ENCODE assay signal across 16 mouse cellular contexts in the genomic region with DNA sequence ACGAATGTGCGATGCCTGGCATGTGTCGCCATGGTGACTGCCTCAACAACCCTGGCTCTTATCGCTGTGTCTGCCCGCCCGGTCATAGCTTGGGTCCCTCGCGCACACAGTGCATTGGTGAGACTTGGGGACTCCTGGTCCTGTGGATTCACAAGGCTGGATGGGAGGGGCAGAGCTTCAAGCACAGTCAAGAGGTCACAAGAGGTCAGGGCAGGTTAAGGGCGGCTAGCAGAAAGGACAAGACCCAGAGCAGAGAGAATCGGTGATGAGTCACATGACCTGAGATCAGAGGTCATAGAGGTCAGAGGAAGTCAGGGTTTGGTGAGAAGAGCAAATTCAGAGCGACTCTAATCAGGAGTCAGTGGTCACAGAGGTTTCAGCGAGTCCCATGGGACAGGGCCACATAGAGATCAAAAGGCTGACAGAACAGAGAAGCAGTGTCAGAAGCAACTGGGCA. TPM values are rescaled to one million over a fixed set of nuclear protein-coding genes. Genes with fewer than 3 reads are reported as not detected.
A peak's percentile ranks its signal among the peaks of the same experiment; 100 is the strongest.
DNase-seq lines count a peak whose midpoint lies in the region; ATAC-seq lines count a peak whose summit lies in the region.
"Had no signal": no experiment of that assay in that cellular context is flagged by ENCODE, and none has a peak within 500 bp of the region (broad histone marks: within the 10 kb centered on the region; RNA-seq: fewer than 3 reads in every experiment).

No protein-coding gene starts in this region.

- peaks cover 54% of the 10 kb centered on the region for H3K4me1 ChIP-seq in midbrain, embryonic 10.5 days
- H3K4me1 ChIP-seq in midbrain, embryonic 13.5 days (replicated peaks): peaks cover 46% of the 10 kb centered on the region
- peaks cover 58% of the 10 kb centered on the region for H3K4me1 ChIP-seq in embryonic facial prominence, embryonic 10.5 days
- peaks cover 44% of the 10 kb centered on the region for H3K4me1 ChIP-seq in liver, embryonic 13.5 days (replicated peaks)
- peaks cover 48% of the 10 kb centered on the region for H3K4me1 ChIP-seq in neural tube, embryonic 15.5 days
- H3K4me1 ChIP-seq in kidney, embryonic 15.5 days: peaks cover 51% of the 10 kb centered on the region

- 26% methylated on average over 12 of the region's 12 CpGs for WGBS in midbrain, embryonic 10.5 days
- 22% methylated on average over 12 of the region's 12 CpGs for WGBS in midbrain, embryonic 13.5 days
- WGBS in embryonic facial prominence, embryonic 10.5 days: 29% methylated on average over 12 of the region's 12 CpGs
- WGBS in liver, embryonic 13.5 days (ENCODE audit: insufficient replicate concordance): 22% methylated on average over 12 of the region's 12 CpGs
- WGBS in neural tube, embryonic 15.5 days: 22% methylated on average over 12 of the region's 12 CpGs
- WGBS in kidney, embryonic 15.5 days: 47% methylated on average over 12 of the region's 12 CpGs

- H3K9me3 ChIP-seq in midbrain, embryonic 10.5 days (replicated peaks): no peaks in the 10 kb centered on the region
- no peaks in the 10 kb centered on the region for H3K9me3 ChIP-seq in midbrain, embryonic 13.5 days
- no peaks in the 10 kb centered on the region for H3K9me3 ChIP-seq in embryonic facial prominence, embryonic 10.5 days
- no peaks in the 10 kb centered on the region for H3K9me3 ChIP-seq in liver, embryonic 13.5 days (replicated peaks)
- H3K9me3 ChIP-seq in neural tube, embryonic 15.5 days (replicated peaks): no peaks in the 10 kb centered on the region
- H3K9me3 ChIP-seq in kidney, embryonic 15.5 days (replicated peaks): no peaks in the 10 kb centered on the region
- H3K9me3 ChIP-seq: embryonic facial prominence, embryonic 12.5 days; forebrain, embryonic 15.5 days; limb, embryonic 12.5 days had no signal

- H3K36me3 ChIP-seq in midbrain, embryonic 10.5 days: no peaks in the 10 kb centered on the region
- H3K36me3 ChIP-seq in midbrain, embryonic 13.5 days: no peaks in the 10 kb centered on the region
- H3K36me3 ChIP-seq in embryonic facial prominence, embryonic 10.5 days (replicated peaks): no peaks in the 10 kb centered on the region
- H3K36me3 ChIP-seq in liver, embryonic 13.5 days: no peaks in the 10 kb centered on the region
- H3K36me3 ChIP-seq in neural tube, embryonic 15.5 days: no peaks in the 10 kb centered on the region
- H3K36me3 ChIP-seq in kidney, embryonic 15.5 days: no peaks in the 10 kb centered on the region
- H3K36me3 ChIP-seq: embryonic facial prominence, embryonic 12.5 days; forebrain, embryonic 15.5 days; limb, embryonic 12.5 days had no signal

- no peak overlapping the region for H3K27ac ChIP-seq in midbrain, embryonic 10.5 days (replicated peaks)
- no peak overlapping the region for H3K27ac ChIP-seq in midbrain, embryonic 13.5 days
- H3K27ac ChIP-seq in embryonic facial prominence, embryonic 10.5 days (replicated peaks): no peak overlapping the region
- H3K27ac ChIP-seq in liver, embryonic 13.5 days: no peak overlapping the region
- H3K27ac ChIP-seq in neural tube, embryonic 15.5 days (replicated peaks): no peak overlapping the region
- no peak overlapping the region for H3K27ac ChIP-seq in kidney, embryonic 15.5 days
- H3K27ac ChIP-seq: embryonic facial prominence, embryonic 12.5 days; forebrain, embryonic 15.5 days had no signal

- peak; percentile 42 for DNase-seq in midbrain, embryonic 10.5 days (ENCODE audit: low spot score)
- no peak for DNase-seq in embryonic facial prominence, embryonic 10.5 days (ENCODE audit: low spot score)
- DNase-seq in liver, embryonic 13.5 days: no peak
- DNase-seq in retina, postnatal 1 day: no peak
- DNase-seq: cerebellum, adult 9-10 months; gastrocnemius, postnatal 14 days; kidney, postnatal 36 days; lung, postnatal 14 days had no signal

- H3K4me3 ChIP-seq in midbrain, embryonic 10.5 days: peak overlapping the region; percentile 52; the same call in 1 of the 2 replicates
- H3K4me3 ChIP-seq in midbrain, embryonic 13.5 days (replicated peaks): no peak overlapping the region
- H3K4me3 ChIP-seq in embryonic facial prominence, embryonic 10.5 days: peak overlapping the region; percentile 55; the same call in 1 of the 2 replicates
- no peak overlapping the region for H3K4me3 ChIP-seq in liver, embryonic 13.5 days (replicated peaks)
- H3K4me3 ChIP-seq in neural tube, embryonic 15.5 days (replicated peaks): no peak overlapping the region
- H3K4me3 ChIP-seq in kidney, embryonic 15.5 days (replicated peaks): no peak overlapping the region
- H3K4me3 ChIP-seq: embryonic facial prominence, embryonic 12.5 days; forebrain, embryonic 15.5 days; limb, embryonic 12.5 days had no signal

- no peak overlapping the region for H3K4me2 ChIP-seq in midbrain, embryonic 13.5 days (replicated peaks)
- 0 out of 2 replicates have a peak overlapping the region, but pooled peaks have one; percentile 0 for H3K4me2 ChIP-seq in liver, embryonic 13.5 days
- peak overlapping the region; percentile 57 for H3K4me2 ChIP-seq in neural tube, embryonic 15.5 days
- no peak overlapping the region for H3K4me2 ChIP-seq in kidney, embryonic 15.5 days

- H3K9ac ChIP-seq in midbrain, embryonic 13.5 days (replicated peaks): no peak overlapping the region
- no peak overlapping the region for H3K9ac ChIP-seq in liver, embryonic 13.5 days
- no peak overlapping the region for H3K9ac ChIP-seq in neural tube, embryonic 15.5 days (replicated peaks)
- no peak overlapping the region for H3K9ac ChIP-seq in kidney, embryonic 15.5 days
- H3K9ac ChIP-seq: embryonic facial prominence, embryonic 12.5 days had no signal

- ATAC-seq in midbrain, embryonic 13.5 days: no peak
- ATAC-seq in liver, embryonic 13.5 days (ENCODE audit: low read depth): peak; percentile 63
- 0 out of 2 replicates have a peak, but pooled peaks have one; percentile 26 for ATAC-seq in neural tube, embryonic 15.5 days (ENCODE audit: low FRiP score)
- ATAC-seq in kidney, embryonic 15.5 days (replicated peaks; ENCODE audit: low FRiP score): no peak
- ATAC-seq: forebrain, embryonic 15.5 days; intestine, postnatal 0 days had no signal

- H3K27me3 ChIP-seq in midbrain, embryonic 10.5 days (ENCODE audit: low read depth, poor library complexity, severe bottlenecking): peaks cover 99% of the 10 kb centered on the region
- H3K27me3 ChIP-seq in midbrain, embryonic 13.5 days: peaks cover 90% of the 10 kb centered on the region
- H3K27me3 ChIP-seq in embryonic facial prominence, embryonic 10.5 days (replicated peaks; ENCODE audit: low read depth, poor library complexity, severe bottlenecking): peaks cover 97% of the 10 kb centered on the region
- peaks cover 100% of the 10 kb centered on the region for H3K27me3 ChIP-seq in liver, embryonic 13.5 days
- H3K27me3 ChIP-seq in neural tube, embryonic 15.5 days (replicated peaks): peaks cover 79% of the 10 kb centered on the region
- H3K27me3 ChIP-seq in kidney, embryonic 15.5 days: peaks cover 62% of the 10 kb centered on the region

RNA-seq across cellular contexts. Expression of gene Ltbp3, which starts 6.2 kb away (rescaled TPM):
- 2.9 and 3.1 TPM in 2 replicates for polyA plus RNA-seq in midbrain, embryonic 10.5 days (2016; fragmentation: Nextera tagmentation; extraction: Ambion mirVana)
- 7.1 and 9.5 TPM in 2 replicates for polyA plus RNA-seq in midbrain, embryonic 13.5 days (2015; fragmentation: Nextera tagmentation; extraction: Ambion mirVana)
- 3.4 and 3.5 TPM in 2 replicates for polyA plus RNA-seq in embryonic facial prominence, embryonic 10.5 days (2016; fragmentation: Nextera tagmentation; extraction: Ambion mirVana)
- 1.1 and 2.7 TPM in 2 replicates for polyA plus RNA-seq in liver, embryonic 13.5 days (2015; fragmentation: Nextera tagmentation; extraction: Ambion mirVana)
- 15.6 and 19.1 TPM in 2 replicates for polyA plus RNA-seq in neural tube, embryonic 15.5 days (2015; fragmentation: Nextera tagmentation; extraction: Ambion mirVana)
- polyA plus RNA-seq in kidney, embryonic 15.5 days (2015; fragmentation: Nextera tagmentation; extraction: Ambion mirVana): 18.5 and 18.8 TPM in 2 replicates

RNA-seq across cellular contexts. Expression of gene Fam89b, which starts 17.5 kb away (rescaled TPM):
- polyA plus RNA-seq in midbrain, embryonic 10.5 days (2016; fragmentation: Nextera tagmentation; extraction: Ambion mirVana): 141 and 160 TPM in 2 replicates
- polyA plus RNA-seq in midbrain, embryonic 13.5 days (2015; fragmentation: Nextera tagmentation; extraction: Ambion mirVana): 179 and 197 TPM in 2 replicates
- 147 and 151 TPM in 2 replicates for polyA plus RNA-seq in embryonic facial prominence, embryonic 10.5 days (2016; fragmentation: Nextera tagmentation; extraction: Ambion mirVana)
- polyA plus RNA-seq in liver, embryonic 13.5 days (2015; fragmentation: Nextera tagmentation; extraction: Ambion mirVana): 44.5 and 47.0 TPM in 2 replicates
- polyA plus RNA-seq in neural tube, embryonic 15.5 days (2015; fragmentation: Nextera tagmentation; extraction: Ambion mirVana): 122 and 138 TPM in 2 replicates
- 89.0 and 91.4 TPM in 2 replicates for polyA plus RNA-seq in kidney, embryonic 15.5 days (2015; fragmentation: Nextera tagmentation; extraction: Ambion mirVana)

RNA-seq across cellular contexts. Expression of gene Ehbp1l1, which starts 20.8 kb away (rescaled TPM):
- 9.3 and 9.5 TPM in 2 replicates for polyA plus RNA-seq in midbrain, embryonic 10.5 days (2016; fragmentation: Nextera tagmentation; extraction: Ambion mirVana)
- 8.9 and 10.5 TPM in 2 replicates for polyA plus RNA-seq in midbrain, embryonic 13.5 days (2015; fragmentation: Nextera tagmentation; extraction: Ambion mirVana)
- 7.9 and 8.0 TPM in 2 replicates for polyA plus RNA-seq in embryonic facial prominence, embryonic 10.5 days (2016; fragmentation: Nextera tagmentation; extraction: Ambion mirVana)
- 105 and 111 TPM in 2 replicates for polyA plus RNA-seq in liver, embryonic 13.5 days (2015; fragmentation: Nextera tagmentation; extraction: Ambion mirVana)
- 15.9 and 18.6 TPM in 2 replicates for polyA plus RNA-seq in neural tube, embryonic 15.5 days (2015; fragmentation: Nextera tagmentation; extraction: Ambion mirVana)
- polyA plus RNA-seq in kidney, embryonic 15.5 days (2015; fragmentation: Nextera tagmentation; extraction: Ambion mirVana): 20.5 and 25.9 TPM in 2 replicates

RNA-seq across cellular contexts. Expression of gene Scyl1, which starts 24.3 kb away (rescaled TPM):
- 68.3 and 71.3 TPM in 2 replicates for polyA plus RNA-seq in midbrain, embryonic 10.5 days (2016; fragmentation: Nextera tagmentation; extraction: Ambion mirVana)
- polyA plus RNA-seq in midbrain, embryonic 13.5 days (2015; fragmentation: Nextera tagmentation; extraction: Ambion mirVana): 64.9 and 70.0 TPM in 2 replicates
- polyA plus RNA-seq in embryonic facial prominence, embryonic 10.5 days (2016; fragmentation: Nextera tagmentation; extraction: Ambion mirVana): 72.0 and 74.9 TPM in 2 replicates
- 25.2 and 27.5 TPM in 2 replicates for polyA plus RNA-seq in liver, embryonic 13.5 days (2015; fragmentation: Nextera tagmentation; extraction: Ambion mirVana)
- polyA plus RNA-seq in neural tube, embryonic 15.5 days (2015; fragmentation: Nextera tagmentation; extraction: Ambion mirVana): 81.6 and 83.1 TPM in 2 replicates
- polyA plus RNA-seq in kidney, embryonic 15.5 days (2015; fragmentation: Nextera tagmentation; extraction: Ambion mirVana): 69.6 and 76.0 TPM in 2 replicates

RNA-seq across cellular contexts. Expression of gene Kcnk7, which starts 42.8 kb away (rescaled TPM):
- 0.20 TPM in 1 of 2 replicates, not detected in the other for polyA plus RNA-seq in midbrain, embryonic 10.5 days (2016; fragmentation: Nextera tagmentation; extraction: Ambion mirVana)
- polyA plus RNA-seq in midbrain, embryonic 13.5 days (2015; fragmentation: Nextera tagmentation; extraction: Ambion mirVana): 0.15 TPM in 1 of 2 replicates, not detected in the other
- 0.19 and 0.23 TPM in 2 replicates for polyA plus RNA-seq in embryonic facial prominence, embryonic 10.5 days (2016; fragmentation: Nextera tagmentation; extraction: Ambion mirVana)
- 0.21 and 0.46 TPM in 2 replicates for polyA plus RNA-seq in liver, embryonic 13.5 days (2015; fragmentation: Nextera tagmentation; extraction: Ambion mirVana)
- 0.35 and 0.45 TPM in 2 replicates for polyA plus RNA-seq in neural tube, embryonic 15.5 days (2015; fragmentation: Nextera tagmentation; extraction: Ambion mirVana)
- 0.15 and 0.38 TPM in 2 replicates for polyA plus RNA-seq in kidney, embryonic 15.5 days (2015; fragmentation: Nextera tagmentation; extraction: Ambion mirVana)
- polyA plus RNA-seq: small intestine, adult 2 months had no signal

Comparison
In these comparisons a context has a peak if more than half of its experiments do, and no peak if none do; other contexts are left out.
1. H3K4me3 ChIP-seq: peak in midbrain, embryonic 10.5 days (single experiment) and embryonic facial prominence, embryonic 10.5 days (single experiment); none in midbrain, embryonic 13.5 days (single experiment), liver, embryonic 13.5 days (single experiment), neural tube, embryonic 15.5 days (single experiment) and kidney, embryonic 15.5 days (single experiment).
2. ATAC-seq: peak in liver, embryonic 13.5 days (single experiment) and neural tube, embryonic 15.5 days (single experiment); none in midbrain, embryonic 13.5 days (single experiment) and kidney, embryonic 15.5 days (single experiment).
3. H3K4me2 ChIP-seq: peak in liver, embryonic 13.5 days (single experiment) and neural tube, embryonic 15.5 days (single experiment); none in midbrain, embryonic 13.5 days (single experiment) and kidney, embryonic 15.5 days (single experiment).